Mouse (Mus musculus) layer of hippocampus, adult 9-11 months (tissue): Measurements from ENCODE around the gene Ifna5.

Source experiments
- DNase-seq: peaks from one replicate; pipeline ENCODE4 v3.0.0; 2022

The Ifna5 gene

DNA sequence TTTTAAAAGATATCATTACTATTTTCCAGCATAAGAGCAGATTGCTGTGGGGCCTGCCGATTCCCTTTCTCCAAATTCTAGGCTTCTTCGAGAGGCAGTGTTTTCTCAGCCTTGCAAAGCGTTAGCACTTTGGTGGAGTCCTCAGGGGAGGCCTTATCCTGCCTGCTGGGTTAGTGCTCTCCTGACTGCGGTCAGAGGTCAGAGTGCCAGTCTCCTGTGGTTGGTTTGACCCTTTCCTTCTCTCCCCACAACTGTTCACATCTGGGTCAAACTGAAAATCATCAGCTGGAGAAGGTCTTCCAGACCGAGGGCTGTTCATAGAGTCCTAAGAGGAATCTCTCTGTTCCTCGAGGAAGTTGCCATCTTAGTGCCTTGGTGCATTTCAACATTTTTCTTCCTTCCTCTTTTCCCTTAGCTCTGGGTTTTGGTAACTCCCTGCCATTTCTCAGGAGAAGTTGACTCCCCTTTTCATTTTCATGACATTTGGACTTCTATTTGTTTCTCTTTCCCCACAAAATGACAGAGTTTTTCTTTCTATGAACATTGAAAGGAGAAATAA is 29.8 kb downstream of the Ifna5 start:
- no peak for DNase-seq

DNA sequence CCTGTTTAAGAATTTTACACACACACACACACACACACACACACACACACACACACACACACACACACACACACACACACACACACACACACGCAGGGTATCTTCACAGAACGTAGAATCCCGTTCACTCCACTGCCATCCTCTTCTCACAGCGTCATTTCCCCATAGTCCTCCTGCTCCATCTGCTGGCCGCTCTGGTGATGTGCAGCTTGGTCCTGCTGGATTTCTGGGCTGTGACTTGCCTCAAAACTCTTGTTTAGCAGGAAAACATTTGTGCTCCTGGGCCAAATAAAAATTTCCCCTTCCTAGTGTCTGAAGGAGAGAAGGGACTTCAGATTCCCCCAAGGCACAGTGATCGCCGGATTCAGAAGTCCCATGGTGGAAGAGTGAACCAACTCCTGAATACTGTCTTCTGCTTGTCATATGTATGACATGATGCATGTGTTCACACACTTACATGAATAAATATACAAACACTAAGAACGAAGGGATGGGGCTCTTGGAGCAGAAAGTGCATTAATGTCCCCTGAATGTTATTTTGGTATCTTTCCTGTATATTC is 32.1 kb downstream of the Ifna5 start:
- peak; percentile 52 for DNase-seq

DNA sequence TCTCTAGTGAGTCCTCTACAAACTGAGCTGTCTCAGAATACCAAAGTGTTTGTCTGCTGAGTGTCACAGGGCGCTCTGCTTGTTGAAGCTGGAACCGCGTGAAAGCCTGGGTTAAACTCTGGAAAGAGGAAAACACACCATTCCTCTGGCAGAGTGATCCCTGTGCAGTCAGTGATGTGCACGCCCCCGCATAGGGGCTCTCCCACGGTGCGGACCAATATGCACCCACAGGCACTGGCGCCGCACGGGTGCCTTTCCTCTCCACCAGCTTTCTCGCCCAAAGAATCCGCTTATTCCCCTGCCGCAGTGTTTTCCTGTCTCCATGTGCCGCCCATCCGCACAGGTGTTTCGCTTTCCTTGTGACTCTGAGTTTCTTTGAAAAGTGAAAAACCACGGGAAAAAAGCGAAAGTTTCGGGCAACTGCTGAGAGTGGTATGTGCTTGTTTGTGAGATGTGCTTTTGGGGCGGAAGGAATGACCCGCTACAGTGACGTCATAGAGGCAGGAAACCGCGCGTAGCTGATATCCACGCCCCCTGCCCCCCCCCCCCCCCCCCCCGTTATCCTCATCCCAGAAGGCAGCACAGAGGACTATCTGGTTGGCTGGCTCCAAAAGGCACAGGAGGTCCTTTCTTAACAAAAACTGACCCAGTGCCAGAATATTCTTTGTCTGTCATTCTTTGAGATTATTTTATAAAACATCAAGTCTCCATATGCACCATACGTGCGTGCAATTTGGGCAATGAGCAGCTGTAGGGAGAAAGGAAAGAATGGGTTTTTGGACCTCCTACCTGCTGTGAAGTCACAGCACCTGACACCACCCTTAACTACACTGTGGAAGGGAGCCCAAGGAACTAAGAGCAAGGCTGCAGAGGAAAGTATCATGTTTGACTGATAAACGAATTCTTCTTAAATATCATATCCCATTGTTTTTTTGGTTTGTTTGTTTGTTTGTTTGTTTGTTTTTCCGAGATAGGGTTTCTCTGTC is 32.9 kb downstream of the Ifna5 start:
- no peak for DNase-seq

DNA sequence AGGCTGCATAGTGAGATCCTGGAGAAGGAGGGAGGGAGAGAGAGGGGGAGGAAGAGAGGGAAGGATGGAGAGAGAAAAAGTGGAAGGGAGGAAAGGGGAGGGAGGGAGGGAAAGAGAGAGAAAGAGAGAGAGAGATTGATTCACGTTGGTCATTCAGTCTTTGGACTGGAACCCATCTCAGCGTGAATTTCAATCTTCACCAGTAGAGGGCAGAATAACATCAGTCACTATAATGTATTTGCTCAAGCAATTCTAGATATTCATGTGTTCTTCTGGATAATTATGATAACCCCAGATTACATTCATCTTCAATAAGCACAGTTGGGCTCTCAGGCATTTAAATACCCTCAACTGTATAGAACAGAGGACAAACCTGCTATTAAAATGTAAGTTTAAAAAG is 37.4 kb downstream of the Ifna5 start:
- no peak for DNase-seq

DNA sequence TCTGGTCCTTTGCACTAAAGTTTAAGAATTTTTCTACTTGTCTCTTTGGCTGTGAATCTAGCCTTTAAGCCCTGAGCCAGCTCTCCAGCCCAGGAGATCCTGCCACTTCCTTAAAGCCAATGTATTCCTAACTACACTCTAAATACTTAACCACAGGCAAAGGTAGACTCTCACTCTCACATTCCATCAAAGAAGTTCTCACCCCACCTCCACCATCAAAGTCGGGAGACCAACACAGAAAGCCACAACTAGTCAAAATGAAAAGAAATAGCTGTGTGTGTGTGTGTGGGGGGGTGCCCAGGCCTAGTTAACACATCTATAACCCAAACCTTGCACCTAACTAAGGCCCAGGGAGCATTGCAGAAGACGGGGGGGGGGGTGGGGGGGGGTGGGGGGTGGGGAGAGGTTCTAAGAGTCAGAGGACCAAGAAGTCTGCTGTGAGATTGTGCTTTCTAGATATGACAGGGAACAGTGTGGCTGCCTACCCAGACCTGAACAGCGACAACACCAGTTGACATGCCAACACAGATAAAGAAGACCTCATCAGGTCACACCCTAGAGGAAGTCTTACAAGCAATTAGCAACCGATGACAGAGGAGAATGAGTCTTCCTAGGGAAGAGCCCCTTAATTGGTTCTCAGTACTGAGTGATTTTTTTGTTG is 40.2 kb downstream of the Ifna5 start:
- no peak for DNase-seq

DNA sequence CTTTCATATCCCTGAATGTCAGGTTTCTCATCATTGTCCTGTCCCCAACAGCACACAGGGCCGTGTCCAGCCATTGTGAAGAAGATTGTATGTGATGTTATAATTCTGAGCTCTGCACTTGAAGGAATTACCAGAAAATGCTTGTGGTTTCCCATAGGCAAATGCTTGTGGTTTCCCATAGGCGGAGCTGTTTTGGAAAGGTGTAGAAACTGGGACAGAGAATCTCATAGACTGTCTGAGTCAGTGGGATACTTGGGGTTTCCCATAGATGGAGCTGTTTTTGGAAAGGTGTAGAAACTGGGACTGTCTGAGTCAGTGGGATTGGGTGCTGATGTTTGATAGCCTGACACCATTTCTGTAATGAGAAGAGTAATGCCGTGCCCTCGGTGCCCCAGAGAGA is 41.2 kb downstream of the Ifna5 start:
- DNase-seq = no peak

DNA sequence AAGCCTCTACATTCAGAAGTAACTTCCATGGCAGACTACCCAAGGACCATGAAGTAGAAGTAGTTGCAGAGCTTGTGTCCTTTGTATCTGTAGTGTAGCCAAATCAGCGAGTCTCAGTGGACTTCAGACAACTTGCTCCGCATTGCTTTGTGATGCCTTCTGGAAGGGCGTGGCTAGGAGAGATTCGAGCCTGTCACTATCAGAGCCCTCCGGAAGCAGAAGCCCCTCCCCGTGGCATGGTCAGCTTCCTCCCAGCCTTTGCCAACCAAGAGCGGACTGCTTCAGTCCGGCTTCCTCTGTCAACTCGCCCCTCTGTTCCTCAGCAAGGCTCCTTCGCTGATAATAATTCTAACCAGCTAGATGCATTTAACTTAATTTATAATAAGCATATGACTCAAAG is 42.9 kb downstream of the Ifna5 start:
- no peak for DNase-seq

- DNase-seq = no peak
Observed at GRCm38 (mm10) chr4:88878772-88879171, 43.4 kb downstream of the Ifna5 start.

DNA sequence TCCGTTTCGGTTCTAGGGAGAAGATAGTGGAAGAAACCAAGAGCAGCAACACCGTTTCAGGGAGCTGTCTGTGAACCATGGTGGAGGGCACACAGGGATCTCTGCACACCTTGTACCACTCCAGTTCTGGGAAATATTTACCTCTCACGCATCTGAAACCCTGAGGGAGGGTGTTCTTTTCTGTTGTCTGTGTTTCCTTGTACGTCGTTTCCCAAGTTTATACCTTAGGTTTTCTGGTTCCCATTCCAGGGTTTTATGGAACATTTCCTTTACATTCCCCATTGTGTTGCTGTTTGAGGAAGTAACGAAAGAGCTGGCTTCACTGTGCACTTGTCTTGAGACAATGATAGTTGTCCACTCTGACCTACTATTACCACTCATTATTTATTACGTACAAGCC is 44.8 kb downstream of the Ifna5 start, which contains the start of gene Ifne:
Gene Ifne, minus strand, starts transcription at position 101 of the 400 bp plus-strand sequence.
- DNase-seq = no peak
